ENCODE assay signal across 8 mouse cellular contexts in genomic region chr13:60069196-60069595, GRCm38 (mm10).
A peak's percentile ranks its signal among the peaks of the same experiment; 100 is the strongest.
DNase-seq lines count a peak whose midpoint lies in the region; ATAC-seq and TF ChIP-seq lines count a peak whose summit lies in the region.

No protein-coding gene starts in this region.

- no peak overlapping the region for H3K27ac ChIP-seq in forebrain, postnatal 0 days (ENCODE audit: low read depth, low read length)
- H3K27ac ChIP-seq in forebrain, embryonic 14.5 days (ENCODE audit: low read depth, low read length): no peak overlapping the region
- peak overlapping the region; percentile 29; the same call in 1 of the 2 replicates for H3K27ac ChIP-seq in intestine, embryonic 14.5 days (ENCODE audit: low read depth)
- H3K27ac ChIP-seq in stomach, embryonic 16.5 days (ENCODE audit: low read length): peak overlapping the region; percentile 7

- no peak for DNase-seq in forebrain, postnatal 0 days
- DNase-seq in forebrain, embryonic 14.5 days (ENCODE audit: low spot score): no peak
- DNase-seq in retina, postnatal 1 day: peak; percentile 57
- no peak for DNase-seq in retina, embryonic 14.5 days (ENCODE audit: low spot score)
- DNase-seq in intestine, embryonic 14.5 days (ENCODE audit: low spot score): no peak
- DNase-seq in layer of hippocampus, adult 9-10 months (ENCODE audit: low spot score): no peak
- no peak for DNase-seq in left cerebral cortex, adult 8-10 months (ENCODE audit: low spot score in 2 of 2)

- ATAC-seq in forebrain, postnatal 0 days: no peak
- ATAC-seq in forebrain, embryonic 14.5 days: no peak
- no peak for ATAC-seq in intestine, embryonic 14.5 days (replicated peaks; ENCODE audit: low FRiP score, low TSS enrichment, low read depth)
- ATAC-seq in stomach, embryonic 16.5 days (ENCODE audit: insufficient read depth, low FRiP score): peak; percentile 33; the same call in 1 of the 2 replicates

- no peaks in the 10 kb centered on the region for H3K9me3 ChIP-seq in forebrain, postnatal 0 days (ENCODE audit: low read length)
- H3K9me3 ChIP-seq in forebrain, embryonic 14.5 days (replicated peaks; ENCODE audit: control insufficient read depth, low read length): no peaks in the 10 kb centered on the region
- H3K9me3 ChIP-seq in intestine, embryonic 14.5 days (ENCODE audit: control insufficient read depth, low read length): no peaks in the 10 kb centered on the region
- H3K9me3 ChIP-seq in stomach, embryonic 16.5 days (replicated peaks; ENCODE audit: control insufficient read depth, low read length): no peaks in the 10 kb centered on the region

- H3K4me2 ChIP-seq in forebrain, postnatal 0 days (ENCODE audit: low read depth): no peak overlapping the region
- no peak overlapping the region for H3K4me2 ChIP-seq in forebrain, embryonic 14.5 days (ENCODE audit: low read length)
- no peak overlapping the region for H3K4me2 ChIP-seq in intestine, embryonic 14.5 days (ENCODE audit: low read length)
- no peak overlapping the region for H3K4me2 ChIP-seq in stomach, embryonic 16.5 days (ENCODE audit: low read depth, low read length)

- H3K9ac ChIP-seq in forebrain, postnatal 0 days: no peak overlapping the region
- no peak overlapping the region for H3K9ac ChIP-seq in forebrain, embryonic 14.5 days (ENCODE audit: low read length)
- no peak overlapping the region for H3K9ac ChIP-seq in intestine, embryonic 14.5 days (ENCODE audit: low read length)
- no peak overlapping the region for H3K9ac ChIP-seq in stomach, embryonic 16.5 days (ENCODE audit: low read length)

- WGBS in forebrain, postnatal 0 days: 62% methylated on average over 9 of the region's 9 CpGs
- 68% methylated on average over 9 of the region's 9 CpGs for WGBS in forebrain, embryonic 14.5 days
- WGBS in intestine, embryonic 14.5 days: 35% methylated on average over 9 of the region's 9 CpGs
- 42% methylated on average over 9 of the region's 9 CpGs for WGBS in stomach, embryonic 16.5 days

- no peaks in the 10 kb centered on the region for H3K27me3 ChIP-seq in forebrain, postnatal 0 days (ENCODE audit: insufficient read depth, low read length)
- H3K27me3 ChIP-seq in forebrain, embryonic 14.5 days (replicated peaks; ENCODE audit: control insufficient read depth, insufficient read depth, low read length): no peaks in the 10 kb centered on the region
- no peaks in the 10 kb centered on the region for H3K27me3 ChIP-seq in intestine, embryonic 14.5 days (replicated peaks; ENCODE audit: control insufficient read depth, insufficient read depth, low read length)
- no peaks in the 10 kb centered on the region for H3K27me3 ChIP-seq in stomach, embryonic 16.5 days (ENCODE audit: control insufficient read depth, insufficient read depth, low read length)

- H3K4me1 ChIP-seq in forebrain, postnatal 0 days (ENCODE audit: insufficient read depth): no peaks in the 10 kb centered on the region
- no peaks in the 10 kb centered on the region for H3K4me1 ChIP-seq in forebrain, embryonic 14.5 days (ENCODE audit: control insufficient read depth, insufficient read depth, low read length)
- peaks cover 13% of the 10 kb centered on the region for H3K4me1 ChIP-seq in intestine, embryonic 14.5 days (replicated peaks; ENCODE audit: control insufficient read depth, insufficient read depth, low read length)
- peaks cover 4% of the 10 kb centered on the region; the same call in 1 of the 2 replicates for H3K4me1 ChIP-seq in stomach, embryonic 16.5 days (ENCODE audit: control insufficient read depth, insufficient read depth, low read length)

- TF ChIP-seq CTCF in forebrain, postnatal 0 days (IDR thresholded peaks at IDR 0.05; ENCODE audit: low read depth): peak; percentile 28; the same call in 1 of the 2 replicates

- H3K4me3 ChIP-seq in forebrain, postnatal 0 days (ENCODE audit: low read depth, low read length): no peak overlapping the region
- H3K4me3 ChIP-seq in forebrain, embryonic 14.5 days (ENCODE audit: low read depth, low read length): no peak overlapping the region
- no peak overlapping the region for H3K4me3 ChIP-seq in intestine, embryonic 14.5 days (ENCODE audit: low read depth, low read length)
- H3K4me3 ChIP-seq in stomach, embryonic 16.5 days (replicated peaks; ENCODE audit: low read length): no peak overlapping the region

- no peaks in the 10 kb centered on the region for H3K36me3 ChIP-seq in forebrain, postnatal 0 days (ENCODE audit: insufficient read depth)
- H3K36me3 ChIP-seq in forebrain, embryonic 14.5 days (ENCODE audit: control insufficient read depth, insufficient read depth, low read length): no peaks in the 10 kb centered on the region
- H3K36me3 ChIP-seq in intestine, embryonic 14.5 days (ENCODE audit: control insufficient read depth, insufficient read depth, low read length): no peaks in the 10 kb centered on the region
- no peaks in the 10 kb centered on the region for H3K36me3 ChIP-seq in stomach, embryonic 16.5 days (ENCODE audit: control insufficient read depth, insufficient read depth, low read length)

Comparison
In these comparisons a context has a peak if more than half of its experiments do, and no peak if none do; other contexts are left out.
1. H3K27ac ChIP-seq: peak in intestine, embryonic 14.5 days (single experiment) and stomach, embryonic 16.5 days (single experiment); none in forebrain, postnatal 0 days (single experiment) and forebrain, embryonic 14.5 days (single experiment).